Mouse (Mus musculus) forebrain, embryonic 12.5 days (tissue): Measurements from ENCODE around the gene Vmn1r127. TPM values are rescaled to one million over a fixed set of nuclear protein-coding genes. Genes with fewer than 3 reads are reported as not detected.
"Not testable (repeated sequence)": the region's sequence is repeated elsewhere in the genome, so short reads cannot be mapped to it uniquely, and the experiment has no call there.

ENCODE experiments used
- ATAC-seq: fragments of 200-750 bp; cut with Nextera tagmentation; 2 replicates; pipeline ENCODE4 v1.8.0; 2017; ENCODE audit warnings: moderate TSS enrichment; ENCODE audit not compliant: low FRiP score
- H3K27ac ChIP-seq: fragments of 300-500 bp; sonication (generic); 2 replicates; pipeline ENCODE4 v1.5.1; 2016; ENCODE audit warnings: mild to moderate bottlenecking
- H3K27me3 ChIP-seq: fragments of 300-500 bp; sonication (generic); 2 replicates; pipeline ENCODE4 v1.6.1; 2016; ENCODE audit warnings: mild to moderate bottlenecking
- H3K36me3 ChIP-seq: fragments of 300-500 bp; sonication (generic); replicated peaks from 2 replicates; pipeline ENCODE4 v1.6.1; 2016; ENCODE audit warnings: mild to moderate bottlenecking
- H3K4me1 ChIP-seq: fragments of 300-500 bp; sonication (generic); 2 replicates; pipeline ENCODE4 v1.6.1; 2016
- H3K4me2 ChIP-seq: fragments of 300-500 bp; sonication (generic); 2 replicates; pipeline ENCODE4 v1.6.1; 2016; ENCODE audit warnings: mild to moderate bottlenecking, moderate library complexity
- H3K4me3 ChIP-seq: fragments of 300-500 bp; sonication (generic); replicated peaks from 2 replicates; pipeline ENCODE4 v1.5.1; 2016; ENCODE audit warnings: mild to moderate bottlenecking
- H3K9ac ChIP-seq: fragments of 300-500 bp; sonication (generic); 2 replicates; pipeline ENCODE4 v1.6.1; 2016; ENCODE audit warnings: mild to moderate bottlenecking
- H3K9me3 ChIP-seq: fragments of 300-500 bp; sonication (generic); 2 replicates; pipeline ENCODE4 v1.6.1; 2016
- WGBS: fragments of 180-500 bp; shearing (Covaris S2); methylation state at CpG from one replicate; pipeline ENCODE4 v1.1.7; 2016; 5-methylcytosine and 5-hydroxymethylcytosine counted together
- polyA plus RNA-seq: library from polyadenylated mRNA; unstranded; fragments of >200 nt; fragmentation: Nextera tagmentation; extraction: Ambion mirVana; gene quantifications from 2 replicates; pipeline ENCODE4 v1.2.1, GENCODE M21; 2016

Gene Vmn1r127
- polyA plus RNA-seq = not detected in 2 replicates

DNA sequence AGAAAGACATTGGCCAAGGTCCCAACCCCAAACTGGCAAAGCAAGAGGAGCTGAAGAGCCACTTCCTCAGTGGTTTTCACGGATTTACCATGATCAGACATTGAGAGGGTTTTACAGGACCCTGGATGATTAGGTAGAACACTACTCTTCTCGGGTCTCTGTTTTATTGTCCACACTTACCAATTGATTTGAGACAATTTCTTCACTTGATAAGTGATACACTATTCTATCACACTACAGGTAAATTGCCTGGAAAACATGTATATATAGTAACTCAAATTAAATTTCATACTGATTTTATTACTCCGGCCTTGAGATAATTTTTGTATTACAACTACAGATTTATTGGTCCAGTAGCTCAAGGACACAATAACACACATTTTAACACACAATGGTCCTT lies at the start of gene Vmn1r127:
Gene Vmn1r127, minus strand, starts transcription at position 101 of the 400 bp plus-strand sequence.
- H3K27me3 ChIP-seq, H3K36me3 ChIP-seq, H3K4me3 ChIP-seq, H3K4me1 ChIP-seq, H3K9ac ChIP-seq, H3K4me2 ChIP-seq, ATAC-seq, H3K27ac ChIP-seq, H3K9me3 ChIP-seq: not testable (repeated sequence)
- WGBS = no CpG with 5 or more reads among the region's 3 CpGs

DNA sequence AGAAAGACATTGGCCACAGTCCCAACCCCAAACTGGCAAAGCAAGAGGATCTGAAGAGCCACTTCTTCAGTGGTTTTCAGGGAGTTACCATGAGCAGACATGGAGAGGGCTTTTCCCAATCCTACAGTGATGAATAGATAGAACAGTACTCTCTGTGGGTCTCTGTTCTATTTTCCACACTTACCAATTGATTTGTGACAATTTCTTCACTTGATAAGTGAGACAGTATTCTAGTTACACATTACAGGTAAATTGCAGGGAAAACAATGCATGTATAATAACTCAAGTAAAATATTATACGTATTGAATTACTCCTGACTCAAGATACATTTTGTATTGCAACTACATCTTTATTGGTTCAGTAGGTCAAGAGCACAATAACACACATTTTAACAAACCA lies 41.5 kb upstream of the Vmn1r127 start, which contains the start of gene Vmn1r129:
Gene Vmn1r129, minus strand, starts transcription at position 101 of the 400 bp plus-strand sequence.
- not testable (repeated sequence) for H3K27ac ChIP-seq, H3K9me3 ChIP-seq, H3K4me3 ChIP-seq, H3K4me1 ChIP-seq, H3K4me2 ChIP-seq, H3K27me3 ChIP-seq, ATAC-seq, H3K9ac ChIP-seq, H3K36me3 ChIP-seq
- no CpG with 5 or more reads among the region's 1 CpGs for WGBS

DNA sequence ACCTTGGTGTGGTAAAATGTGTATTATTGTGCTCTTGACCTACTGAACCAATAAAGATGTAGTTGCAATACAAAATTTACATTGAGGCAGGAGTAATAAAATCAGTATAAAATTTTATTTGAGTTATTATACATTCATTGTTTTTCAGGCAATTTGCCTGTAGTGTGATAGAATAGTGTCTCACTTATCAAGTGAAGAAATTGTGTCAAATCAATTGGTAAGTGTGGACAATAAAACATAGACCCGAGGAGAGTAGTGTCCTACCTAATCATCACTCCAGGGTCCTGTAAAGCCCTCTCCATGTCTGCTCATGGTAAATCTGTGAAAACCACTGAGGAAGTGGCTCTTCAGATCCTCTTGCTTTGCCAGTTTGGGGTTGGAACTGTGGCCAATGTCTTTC lies 29.4 kb upstream of the Vmn1r127 start, which contains the start of gene Vmn1r128:
Gene Vmn1r128, plus strand, starts transcription at position 301 of the 400 bp plus-strand sequence.
- not testable (repeated sequence) for H3K4me1 ChIP-seq, H3K27ac ChIP-seq, H3K4me2 ChIP-seq, H3K9me3 ChIP-seq, H3K36me3 ChIP-seq, H3K4me3 ChIP-seq, H3K9ac ChIP-seq, H3K27me3 ChIP-seq, ATAC-seq
- WGBS = 80% methylated on average over 1 of the region's 1 CpGs

DNA sequence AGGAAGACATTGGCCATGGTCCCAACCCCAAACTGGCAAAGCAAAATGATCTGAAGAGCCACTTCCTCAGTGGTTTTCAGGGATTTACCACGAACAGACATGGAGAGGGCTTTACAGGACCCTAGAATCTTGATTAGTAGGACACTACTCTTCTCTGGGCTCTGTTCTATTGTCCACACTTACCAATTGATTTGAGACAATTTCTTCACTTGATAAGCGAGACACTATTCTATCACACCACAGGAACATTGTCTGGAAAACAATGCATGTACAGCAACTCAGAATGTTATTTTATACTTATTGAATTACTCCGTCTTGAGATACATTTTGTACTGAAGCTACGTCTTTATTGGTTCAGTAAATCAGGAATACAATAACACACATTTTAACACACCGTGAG lies 18.3 kb downstream of the Vmn1r127 start, which contains the start of gene Vmn1r126:
Gene Vmn1r126, minus strand, starts transcription at position 101 of the 400 bp plus-strand sequence.
- WGBS = no CpG with 5 or more reads among the region's 5 CpGs
- not testable (repeated sequence) for H3K36me3 ChIP-seq, ATAC-seq, H3K27ac ChIP-seq, H3K4me3 ChIP-seq, H3K9me3 ChIP-seq, H3K9ac ChIP-seq, H3K27me3 ChIP-seq, H3K4me2 ChIP-seq, H3K4me1 ChIP-seq

DNA sequence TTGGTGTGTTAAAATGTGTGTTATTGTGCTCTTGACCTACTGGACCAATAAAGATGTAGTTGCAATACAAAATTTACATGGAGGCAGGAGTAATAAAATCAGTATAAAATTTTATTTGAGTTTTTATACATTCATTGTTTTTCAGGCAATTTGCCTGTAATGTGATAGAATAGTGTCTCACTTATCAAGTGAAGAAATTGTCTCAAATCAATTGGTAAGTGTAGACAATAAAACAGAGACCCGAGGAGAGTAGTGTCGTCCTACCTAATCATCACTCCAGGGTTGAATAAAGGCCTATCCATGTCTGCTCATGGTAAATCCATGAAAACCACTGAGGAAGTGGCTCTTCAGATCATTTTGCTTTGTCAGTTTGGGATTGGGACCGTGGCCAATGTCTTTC lies 47.8 kb downstream of the Vmn1r127 start, which contains the start of gene Vmn1r125:
Gene Vmn1r125, plus strand, starts transcription at position 301 of the 400 bp plus-strand sequence.
- not testable (repeated sequence) for H3K27ac ChIP-seq, H3K4me1 ChIP-seq, H3K27me3 ChIP-seq, H3K9me3 ChIP-seq, H3K4me3 ChIP-seq, H3K4me2 ChIP-seq, ATAC-seq, H3K9ac ChIP-seq, H3K36me3 ChIP-seq
- 75% methylated on average over 3 of the region's 3 CpGs for WGBS

Other genes with a start within 250 kb of the Vmn1r127 start
- gene Vmn1r121, start 221.3 kb downstream of the Vmn1r127 start, polyA plus RNA-seq = not detected in 2 replicates
- gene Vmn1r122, start 185.7 kb downstream of the Vmn1r127 start, polyA plus RNA-seq = not detected in 2 replicates
- not detected in 2 replicates for gene Vmn1r123, start 157.7 kb downstream of the Vmn1r127 start, polyA plus RNA-seq
- gene Gm5157, start 129.4 kb downstream of the Vmn1r127 start, polyA plus RNA-seq = not detected in 2 replicates
- not detected in 2 replicates for gene Vmn1r124, start 59.2 kb downstream of the Vmn1r127 start, polyA plus RNA-seq
- not detected in 2 replicates for gene Vmn1r125, start 47.7 kb downstream of the Vmn1r127 start, polyA plus RNA-seq
- not detected in 2 replicates for gene Vmn1r126, start 18.4 kb downstream of the Vmn1r127 start, polyA plus RNA-seq
- not detected in 2 replicates for gene Vmn1r128, start 29.5 kb upstream of the Vmn1r127 start, polyA plus RNA-seq
- not detected in 2 replicates for gene Vmn1r129, start 41.4 kb upstream of the Vmn1r127 start, polyA plus RNA-seq
- gene Gm6882, start 112.9 kb upstream of the Vmn1r127 start, polyA plus RNA-seq = not detected in 2 replicates
- gene Vmn1r130, start 191.9 kb upstream of the Vmn1r127 start, polyA plus RNA-seq = not detected in 2 replicates
- not detected in 2 replicates for gene Vmn1r131, start 226.2 kb upstream of the Vmn1r127 start, polyA plus RNA-seq